Mouse (Mus musculus): ENCODE measurements around the gene A630089N07Rik.

- TF ChIP-seq CTCF (IDR thresholded peaks at IDR 0.05) (no peak), POLR2A (IDR thresholded peaks at IDR 0.05; ENCODE audit: insufficient read depth, low read depth, low read length) (no peak)
Observed at GRCm38 (mm10) chr16:97995849-97996615, 86.2 kb downstream of the A630089N07Rik start.
